Mouse (Mus musculus): ENCODE results near the gene Eif4enif1.

- TF ChIP-seq CTCF (conservative IDR thresholded peaks at IDR 0.05 in 1 of 2, IDR thresholded peaks at IDR 0.05 in 1 of 2; ENCODE audit: low read depth in 2 of 2, low read length in 2 of 2), result no peak
- TF ChIP-seq RAD21 (IDR thresholded peaks at IDR 0.05; ENCODE audit: low read depth, low read length), result no peak
- no peak for TF ChIP-seq JUN (IDR thresholded peaks at IDR 0.05; ENCODE audit: insufficient read depth, low read depth, low read length)
- TF ChIP-seq POLR2A (IDR thresholded peaks at IDR 0.05; ENCODE audit: low read depth, low read length), result no peak
- no peak for TF ChIP-seq ZC3H11A (IDR thresholded peaks at IDR 0.05; ENCODE audit: low read depth, low read length)
- TF ChIP-seq MAFK (IDR thresholded peaks at IDR 0.05; ENCODE audit: insufficient replicate concordance, low read length), result no peak
- no peak for TF ChIP-seq NRF1 (IDR thresholded peaks at IDR 0.05; ENCODE audit: low read depth, low read length)
- no peak for TF ChIP-seq ZMIZ1 (IDR thresholded peaks at IDR 0.05; ENCODE audit: low read depth, low read length)
- no peak for TF ChIP-seq POLR2AphosphoS2 (IDR thresholded peaks at IDR 0.05; ENCODE audit: low read depth, low read length)
Measured at GRCm38 (mm10) chr11:3278351-3278750, 76.2 kb downstream of the Eif4enif1 start.

All from CH12.LX (cell line).